Mouse (Mus musculus) testis, postnatal 14 days (tissue): ENCODE results near the gene Dnajb4.

ENCODE experiments used
- DNase-seq: peaks from one replicate; pipeline ENCODE4 v3.0.0; 2021; ENCODE audit warnings: low spot score

Dnajb4 gene

DNA sequence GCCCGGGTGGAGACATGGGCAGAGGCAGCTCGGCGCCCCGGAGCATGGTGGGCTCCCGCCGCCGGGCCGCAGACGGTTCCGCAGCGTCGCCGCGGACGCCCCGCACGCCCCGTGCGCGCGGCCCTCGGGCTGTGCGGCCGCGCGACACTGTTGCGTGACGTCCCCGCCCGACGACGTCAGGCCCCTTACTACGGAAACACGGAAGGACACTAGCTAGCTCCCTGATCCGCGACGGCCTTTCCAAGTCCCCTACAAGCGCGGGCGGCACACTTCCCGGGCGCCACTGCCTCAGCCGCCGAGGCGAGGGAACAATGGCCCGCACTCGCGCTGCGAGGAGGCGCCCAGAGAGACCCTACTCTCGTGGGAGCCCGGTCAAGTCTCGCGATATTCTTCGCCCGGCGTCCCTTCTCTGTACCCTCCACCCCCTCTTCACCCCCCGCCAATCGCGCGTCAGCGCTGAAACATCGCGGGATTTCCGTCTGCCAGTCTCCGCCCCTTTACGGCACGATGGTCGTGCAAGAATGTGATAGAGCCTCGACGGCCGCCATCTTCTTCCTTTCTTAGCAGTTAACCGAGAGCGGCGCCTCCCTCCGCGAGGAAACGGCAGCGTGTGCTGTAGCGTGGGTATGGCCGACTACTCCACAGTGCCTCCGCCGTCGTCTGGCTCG, at the start of gene Dnajb4, which contains the start of gene Fubp1:
TSS of gene Dnajb4 (minus strand) at position 336 of the 668 bp plus-strand sequence.
TSS of gene Fubp1 (plus strand) at position 456 of the 668 bp plus-strand sequence.
- peak; percentile 100 for DNase-seq

DNA sequence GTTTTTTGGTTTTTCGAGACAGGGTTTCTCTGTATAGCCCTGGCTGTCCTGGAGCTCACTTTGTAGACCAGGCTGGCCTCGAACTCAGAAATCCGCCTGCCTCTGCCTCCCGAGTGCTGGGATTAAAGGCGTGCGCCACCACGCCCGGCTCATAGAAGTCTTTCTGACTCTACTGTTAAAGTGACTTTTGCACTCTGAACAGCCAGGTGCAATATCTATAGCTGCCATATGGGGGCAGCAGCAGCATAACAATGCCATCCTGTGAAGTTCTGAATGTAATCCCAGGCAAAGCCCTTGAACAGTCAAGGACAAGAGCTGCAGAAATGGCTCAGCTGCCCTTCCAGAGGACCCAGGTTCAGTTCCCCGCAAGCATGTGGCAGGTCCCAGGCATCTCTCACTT, 49.3 kb upstream of the Dnajb4 start:
- peak; percentile 42 for DNase-seq

DNA sequence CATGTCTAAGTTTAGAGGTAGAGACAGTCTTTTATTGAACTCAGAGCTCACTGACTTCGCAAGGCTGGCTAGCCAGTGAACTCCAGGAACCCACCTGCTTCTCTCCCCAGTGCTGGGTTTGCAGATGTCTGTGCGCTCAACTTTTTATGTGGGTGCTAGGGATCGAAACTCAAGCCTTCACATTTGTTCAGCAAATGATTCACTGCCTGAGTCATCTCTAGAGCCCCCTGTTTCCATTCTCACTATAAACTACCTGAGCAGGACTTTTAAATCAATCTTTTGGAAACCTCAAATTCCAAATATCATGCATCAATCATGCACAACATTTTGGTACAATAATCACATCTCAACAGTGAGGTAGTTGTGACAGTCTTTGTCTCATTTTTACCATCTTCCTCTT, 47.4 kb upstream of the Dnajb4 start:
- DNase-seq = no peak

DNA sequence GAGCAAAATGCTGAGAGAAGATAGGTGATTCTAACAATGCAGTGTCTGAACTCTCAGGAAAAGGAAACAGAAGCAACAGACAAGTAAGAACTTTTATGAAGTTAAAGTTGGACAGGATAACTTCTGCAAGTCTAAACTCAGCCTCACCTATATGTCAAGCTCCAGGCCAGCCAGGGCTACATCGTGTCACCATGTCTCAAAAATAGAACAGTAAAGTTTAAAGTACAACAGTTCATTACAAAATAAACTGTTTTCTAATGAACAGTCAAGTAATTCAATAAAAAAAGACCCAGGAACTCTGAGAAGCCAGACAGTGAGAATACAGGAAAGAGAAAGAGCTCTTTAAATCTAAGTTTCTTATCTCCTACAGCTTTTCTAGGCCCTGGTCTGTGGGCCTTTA, 40.4 kb upstream of the Dnajb4 start:
- no peak for DNase-seq

DNA sequence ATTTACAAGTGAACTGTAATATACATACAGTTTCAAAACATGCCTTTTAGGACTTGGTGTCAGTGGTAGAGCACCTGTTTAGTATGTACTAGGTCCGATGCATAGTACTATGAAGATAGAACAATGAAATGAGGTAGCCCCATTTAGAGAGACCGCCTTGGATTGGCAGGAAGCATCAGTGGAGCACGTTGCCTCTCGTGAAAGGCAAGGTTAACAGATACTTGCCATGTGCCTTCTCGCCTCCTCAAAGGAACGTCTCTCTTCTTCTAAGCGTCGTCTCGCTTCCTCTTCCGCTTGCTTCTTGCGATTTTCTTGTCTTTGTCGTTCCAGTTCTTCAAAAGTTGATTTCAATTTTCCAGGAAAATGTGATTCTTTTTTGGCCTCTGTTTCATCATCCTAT, 37.6 kb upstream of the Dnajb4 start:
- no peak for DNase-seq

DNA sequence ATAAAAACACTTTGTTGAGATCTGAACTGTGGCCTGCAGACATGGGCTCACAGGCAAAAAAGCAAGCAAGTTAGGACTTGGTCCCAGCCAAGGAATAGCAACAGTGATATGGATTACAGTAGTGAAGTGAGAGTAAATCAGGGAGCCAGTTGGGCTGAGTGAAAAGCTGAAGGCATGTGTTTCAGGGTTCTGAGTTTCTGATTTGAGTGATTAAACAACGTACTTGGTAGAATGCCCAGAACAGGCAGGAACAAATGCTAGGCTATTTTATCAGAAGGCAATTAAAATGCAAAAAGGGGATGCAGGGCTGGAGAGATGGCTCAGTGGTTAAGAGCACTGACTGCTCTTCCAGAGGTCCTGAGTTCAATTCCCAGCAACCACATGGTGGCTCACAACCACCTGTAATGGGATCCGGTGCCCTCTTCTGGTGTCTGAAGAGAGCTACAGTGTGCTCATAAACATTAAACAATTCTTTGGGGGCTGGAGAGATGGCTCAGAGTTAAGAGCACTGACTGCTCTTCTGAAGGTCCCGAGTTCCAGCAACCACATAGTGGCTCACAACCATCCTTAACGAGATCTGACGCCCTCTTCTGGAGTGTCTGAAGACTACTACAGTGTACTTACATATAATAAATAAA, 35.3 kb upstream of the Dnajb4 start:
- no peak for DNase-seq

DNA sequence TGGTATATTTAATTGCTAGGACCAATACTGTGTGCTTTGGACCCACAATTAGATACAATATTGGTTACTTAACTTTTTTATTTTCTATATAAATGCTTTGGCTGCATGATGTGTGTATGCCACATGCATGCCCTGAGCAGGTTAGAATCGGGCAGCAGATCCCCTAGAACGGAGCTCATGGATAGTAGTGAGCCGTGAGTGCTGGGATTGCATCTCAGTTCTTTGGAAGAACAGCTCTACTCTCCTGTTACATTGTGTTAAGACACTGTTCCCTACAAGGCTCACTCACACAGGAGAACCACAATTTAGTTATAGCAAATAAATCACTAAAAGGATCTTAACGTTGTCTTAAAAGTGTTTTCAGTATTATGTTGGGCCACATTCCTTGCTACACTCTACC, 33.2 kb upstream of the Dnajb4 start:
- no peak for DNase-seq

DNA sequence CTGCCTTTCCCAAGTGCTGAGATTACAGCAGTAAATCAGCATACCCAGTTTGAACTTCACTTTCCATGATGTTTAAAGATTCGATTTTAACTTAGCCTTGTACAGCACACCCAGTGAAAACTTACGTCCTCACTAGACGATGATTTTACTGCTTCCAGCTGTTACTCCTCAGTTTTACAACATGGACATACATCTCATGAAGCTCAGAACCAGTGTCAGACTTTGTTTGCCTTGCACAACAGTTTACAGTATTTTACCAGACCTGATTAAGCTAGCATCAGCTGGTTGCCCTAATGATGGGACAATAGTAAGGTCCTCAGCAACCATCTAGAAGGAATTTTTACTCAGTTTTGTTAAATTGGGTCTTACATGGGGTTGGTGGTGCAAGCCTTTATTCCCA, 31.0 kb upstream of the Dnajb4 start:
- DNase-seq = no peak

DNA sequence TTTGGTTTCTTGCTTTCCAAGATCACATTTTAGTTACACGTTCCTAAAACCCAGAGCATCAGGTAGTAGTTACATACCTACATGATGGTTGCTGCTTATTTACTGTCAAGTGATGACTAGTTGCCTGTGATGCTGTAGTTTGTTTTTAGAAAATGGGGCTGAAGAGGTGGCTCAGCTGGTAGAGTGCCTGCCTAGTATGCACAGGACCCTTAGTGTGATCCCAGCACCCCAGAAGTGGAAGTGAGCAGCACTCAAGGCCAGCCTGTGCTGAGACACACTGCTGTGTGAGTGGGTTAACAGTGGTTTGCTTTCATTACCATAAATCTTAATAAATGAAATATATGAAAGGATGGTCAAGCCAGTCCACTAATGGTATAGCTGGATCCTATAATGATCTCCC, 29.5 kb upstream of the Dnajb4 start:
- DNase-seq = no peak

DNA sequence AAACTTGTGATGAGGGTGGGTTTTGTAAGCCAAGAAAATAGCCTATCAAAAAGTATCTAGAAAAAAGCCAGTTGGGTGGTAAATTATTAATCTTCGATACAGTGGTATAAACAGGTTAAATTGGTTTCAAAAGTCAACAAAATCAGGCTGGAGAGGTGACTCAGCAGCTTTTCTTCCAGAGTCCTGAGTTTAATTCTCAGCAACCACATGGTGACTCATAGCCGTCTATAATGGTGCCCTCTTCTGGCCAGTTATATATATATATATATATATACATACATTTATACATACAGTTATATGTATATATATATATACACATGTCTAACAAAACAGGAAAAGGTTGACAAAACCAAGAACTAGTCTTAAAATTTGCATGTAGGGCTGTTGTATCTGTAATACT, 28.7 kb upstream of the Dnajb4 start:
- DNase-seq = no peak

DNA sequence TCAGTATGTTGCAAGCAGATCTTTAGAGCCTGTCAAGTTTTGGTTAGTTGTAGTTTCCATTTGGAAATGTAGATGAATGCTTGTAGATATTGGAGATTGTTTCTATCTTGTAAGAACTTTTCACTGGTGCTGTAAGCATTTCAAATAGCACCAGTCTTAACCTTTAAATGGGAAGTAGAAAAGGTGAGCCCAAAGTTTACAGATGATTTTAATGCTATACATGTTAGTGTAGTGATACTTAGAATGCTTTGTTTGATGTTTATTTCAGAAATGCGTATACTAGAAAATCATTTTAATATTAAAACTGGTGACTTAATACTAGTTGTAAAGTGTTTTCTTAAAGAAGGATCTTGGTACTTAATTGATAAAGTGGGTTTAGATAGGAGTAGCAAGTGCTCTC, 25.7 kb upstream of the Dnajb4 start:
- DNase-seq = no peak

DNA sequence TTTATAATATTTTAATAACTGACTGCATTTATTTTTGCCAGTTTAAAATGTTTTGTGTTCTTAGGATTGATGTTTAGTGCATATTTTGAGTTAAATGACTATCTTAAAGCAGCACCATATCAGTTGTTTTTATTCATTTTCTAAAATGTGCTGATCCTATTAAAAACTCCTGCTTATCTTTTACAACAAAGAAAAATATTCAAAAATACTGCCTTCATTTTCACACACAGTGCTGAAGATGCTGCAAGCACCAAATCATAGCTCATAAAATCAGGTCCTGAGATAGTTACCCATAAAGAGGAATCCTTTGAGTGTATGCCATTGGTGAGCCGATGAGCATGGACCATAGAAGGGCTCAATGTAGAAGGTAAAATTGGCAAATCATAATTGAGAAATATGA, 25.1 kb upstream of the Dnajb4 start:
- no peak for DNase-seq

DNA sequence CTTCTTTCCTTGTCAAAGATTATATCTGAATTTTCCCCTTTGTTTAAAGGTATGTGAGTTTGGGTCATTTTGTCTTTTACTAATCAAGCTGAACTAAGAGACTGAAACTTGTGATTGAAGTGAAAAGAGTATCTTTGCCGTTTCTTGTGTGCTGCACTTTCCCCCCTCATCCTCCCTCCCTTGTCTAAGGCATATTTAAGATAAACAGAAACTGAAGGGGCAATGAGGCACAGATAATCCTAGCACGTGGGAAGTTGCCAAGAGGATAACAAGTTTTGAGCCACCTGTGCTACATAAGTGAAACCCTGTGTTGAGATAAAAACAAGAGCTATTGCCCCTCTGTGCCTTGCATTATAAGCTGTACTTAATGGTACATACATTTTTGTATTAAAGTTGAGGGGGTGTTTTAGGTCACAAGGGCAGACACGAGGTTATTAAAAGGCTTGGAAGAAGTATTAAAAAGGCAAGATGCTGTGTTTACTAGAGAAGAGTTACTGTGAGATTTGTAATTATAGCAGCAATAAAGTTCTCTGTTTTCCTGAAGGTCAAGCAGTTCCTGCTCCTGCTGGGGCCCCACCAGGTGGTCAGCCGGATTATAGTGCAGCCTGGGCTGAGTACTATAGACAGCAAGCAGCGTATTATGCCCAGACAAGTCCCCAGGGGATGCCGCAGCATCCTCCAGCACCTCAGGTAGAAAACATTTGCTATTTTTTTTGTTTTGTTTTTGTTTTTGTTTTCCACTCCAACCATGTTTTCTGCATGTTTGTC, 21.4 kb upstream of the Dnajb4 start:
- no peak for DNase-seq

DNA sequence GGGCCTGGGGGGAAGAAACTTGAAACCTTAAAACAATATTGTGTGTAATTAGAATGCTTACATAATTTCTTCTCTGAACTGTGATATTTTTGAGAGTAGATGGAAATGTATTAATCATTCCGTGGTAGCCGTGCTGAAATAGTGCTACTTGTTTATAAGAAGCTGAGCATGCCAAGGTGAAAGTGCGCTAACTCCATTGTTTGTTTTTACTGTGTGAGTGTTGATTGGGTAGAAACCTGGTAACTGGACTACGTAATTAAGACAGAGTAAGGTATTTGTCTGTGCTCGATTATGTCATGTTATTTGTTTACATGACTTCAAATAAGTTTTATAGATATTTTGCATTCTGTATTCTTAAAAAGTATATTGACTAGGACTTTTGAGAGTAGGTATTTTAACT, 19.2 kb upstream of the Dnajb4 start:
- DNase-seq = no peak

DNA sequence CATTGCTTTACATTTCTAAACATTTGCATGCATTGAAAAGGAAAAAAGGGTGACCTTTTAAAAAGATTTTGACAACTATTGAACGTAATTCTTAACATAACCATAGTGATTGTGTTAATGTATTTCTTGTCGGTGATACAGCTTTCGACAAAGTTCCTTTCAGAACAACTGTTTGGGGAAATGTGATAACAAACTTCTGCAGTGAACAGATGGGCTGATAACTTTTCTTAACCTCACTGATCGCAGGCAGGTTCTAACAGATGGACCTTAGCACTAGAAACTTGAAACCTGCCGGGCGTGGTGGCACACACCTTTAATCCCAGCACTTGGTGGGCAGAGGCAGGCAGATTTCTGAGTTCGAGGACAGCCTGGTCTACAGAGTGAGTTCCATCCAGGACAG, 18.7 kb upstream of the Dnajb4 start:
- no peak for DNase-seq

DNA sequence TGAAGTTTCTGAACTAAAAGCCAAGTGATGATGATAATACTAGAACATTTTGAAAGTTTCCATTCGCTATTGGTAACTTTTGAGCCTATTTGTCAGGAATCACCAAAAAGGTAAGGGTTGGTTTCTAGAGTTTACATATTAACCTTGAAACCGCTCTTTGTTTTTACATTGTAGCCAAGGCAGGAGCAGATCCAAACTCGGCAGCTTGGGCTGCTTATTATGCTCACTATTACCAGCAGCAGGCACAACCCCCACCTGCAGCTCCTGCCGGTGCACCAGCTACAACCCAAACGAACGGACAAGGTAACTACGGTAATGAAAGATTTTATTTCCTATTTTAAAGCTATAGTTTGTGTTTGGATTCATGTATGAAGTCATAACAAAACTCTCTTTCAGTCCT, 15.8 kb upstream of the Dnajb4 start:
- DNase-seq = no peak

DNA sequence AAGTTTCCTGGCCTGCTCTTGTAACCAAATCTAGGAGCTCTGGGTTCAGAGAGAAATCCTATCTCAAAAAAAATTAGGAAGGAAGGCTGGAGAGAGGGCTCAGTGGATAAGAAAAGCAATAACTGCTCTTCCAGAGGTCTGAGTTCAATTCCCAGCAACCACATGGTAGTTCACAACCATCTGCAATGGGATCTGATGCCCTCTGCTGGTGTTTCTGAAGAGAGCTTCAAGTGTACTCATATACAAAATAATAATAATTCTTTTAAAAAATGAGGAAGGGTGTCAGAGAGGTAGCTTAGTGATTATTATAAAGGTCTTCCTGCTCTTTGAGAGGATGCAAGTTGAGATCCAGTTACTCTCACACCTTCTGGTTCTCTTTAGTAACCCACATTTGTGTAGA, 14.8 kb upstream of the Dnajb4 start:
- no peak for DNase-seq

DNA sequence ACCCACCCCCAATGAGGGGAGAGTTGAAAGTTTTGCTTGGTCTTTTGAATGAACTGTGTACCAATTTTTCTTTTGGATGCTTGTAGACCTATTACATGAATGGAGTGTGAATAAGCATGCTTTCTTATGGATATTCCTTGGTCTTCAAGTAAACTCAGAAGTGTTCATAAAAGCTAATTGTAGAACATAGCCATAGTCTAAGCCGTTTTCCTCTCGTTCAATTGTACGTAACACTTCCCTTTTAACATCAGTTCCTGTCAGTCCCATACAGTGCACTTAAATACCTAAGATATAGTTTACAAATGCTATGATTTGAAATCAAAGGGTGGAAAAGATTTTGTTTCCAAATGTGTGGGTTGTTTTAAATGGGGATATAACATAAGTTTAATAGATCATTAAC, 3.3 kb upstream of the Dnajb4 start:
- no peak for DNase-seq

DNA sequence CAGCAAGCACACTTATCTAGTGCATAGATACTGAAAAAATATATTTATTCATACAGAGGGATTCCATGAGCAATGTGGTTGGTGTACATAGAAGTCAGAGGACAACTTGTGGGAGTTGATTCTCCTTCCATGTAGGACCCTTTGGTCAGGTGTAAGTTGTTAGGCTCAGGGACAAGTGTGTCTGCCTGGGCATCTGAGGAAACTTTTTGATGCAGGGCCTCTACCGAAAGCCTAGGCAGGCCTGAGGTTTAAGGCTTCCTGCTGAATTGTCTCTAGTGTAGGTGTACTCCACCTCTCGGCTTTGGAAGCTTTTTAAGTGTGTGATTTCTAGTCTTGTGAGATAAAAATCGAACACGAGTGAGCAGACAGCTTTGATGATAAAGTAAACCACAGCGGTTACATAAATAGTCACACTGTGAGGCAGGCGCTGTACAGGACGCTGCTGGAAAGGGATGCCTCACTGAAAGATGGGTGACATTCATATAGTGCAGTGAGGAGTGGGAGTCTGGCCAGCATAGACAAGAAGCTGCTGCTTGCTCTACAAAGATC, 1.7 kb upstream of the Dnajb4 start:
- no peak for DNase-seq

DNA sequence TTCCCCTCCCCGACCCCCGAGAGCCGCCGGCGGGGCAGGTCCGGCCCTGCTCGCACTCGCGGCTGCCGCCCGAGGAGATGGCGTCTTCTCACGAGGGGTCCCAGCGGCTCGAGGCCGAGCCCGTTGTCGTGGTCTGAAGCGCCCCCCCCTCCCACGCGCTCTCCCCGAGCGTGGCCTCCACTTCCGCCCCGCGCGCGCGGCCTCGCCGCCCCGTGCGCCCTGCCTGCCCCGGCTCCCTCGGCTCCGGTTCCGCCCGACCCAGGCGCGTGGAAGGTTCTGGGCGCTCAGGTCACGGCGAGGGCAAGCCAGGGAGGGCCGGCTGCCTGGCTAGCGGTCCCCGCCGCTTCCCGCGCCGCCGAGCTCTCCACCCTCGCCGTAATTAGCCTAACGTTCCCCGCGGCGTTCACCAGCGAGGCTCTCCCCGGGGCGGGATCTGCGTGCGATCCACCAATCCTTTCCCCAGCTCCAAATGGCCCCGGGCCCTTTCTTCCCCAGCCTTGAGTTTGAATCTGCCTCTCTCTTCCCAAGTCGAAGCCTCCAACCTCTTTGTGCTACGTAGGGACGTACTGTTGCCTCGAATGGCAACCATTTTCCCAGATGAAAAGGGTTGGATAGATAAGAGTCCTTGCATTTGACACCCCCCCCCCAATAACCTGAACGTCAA, 758 bp upstream of the Dnajb4 start:
- DNase-seq = peak; percentile 84

DNA sequence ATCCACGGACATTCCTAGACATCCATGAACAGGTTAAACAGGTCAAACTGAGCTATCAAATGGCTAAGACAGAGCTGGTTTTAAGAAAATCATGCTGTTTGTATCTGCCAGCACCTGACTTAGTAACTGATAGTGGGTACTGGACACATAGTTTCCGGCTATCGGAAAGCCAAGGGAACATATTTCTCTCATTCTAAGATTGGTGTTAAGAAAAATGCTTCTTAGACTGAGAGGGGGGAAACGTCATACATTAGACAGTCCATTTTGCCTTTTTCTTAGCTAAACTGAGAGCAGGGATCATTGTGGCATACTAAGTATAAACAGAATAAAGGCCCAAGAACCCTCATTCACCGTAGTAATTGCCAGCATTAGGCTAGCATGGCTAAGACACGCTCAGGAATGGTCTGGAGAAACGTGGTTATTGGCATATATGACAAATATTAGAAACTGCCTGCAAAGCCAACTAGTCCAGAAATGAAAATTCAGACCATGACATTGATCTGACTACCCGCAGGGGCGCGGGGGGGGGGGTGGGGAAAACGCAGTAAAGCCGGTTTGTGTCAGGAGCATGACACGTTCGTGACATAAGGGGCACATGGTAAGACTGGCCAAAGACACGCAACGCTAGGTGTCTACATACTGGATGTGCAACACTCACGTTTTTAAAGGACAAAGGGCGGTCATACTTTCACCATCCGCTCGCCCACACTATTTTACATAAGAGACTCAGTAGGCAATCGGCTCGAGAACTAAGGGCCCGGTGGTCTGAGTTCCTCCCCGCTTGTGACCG, 730 bp downstream of the Dnajb4 start:
- no peak for DNase-seq
